Mouse (Mus musculus): ENCODE results near the gene Nmt2.

Nmt2 gene

GRCm38 (mm10) chr2:3324381-3325130 is 40.5 kb downstream of the Nmt2 start:
- no peak for DNase-seq (ENCODE audit: extremely low read depth, insufficient read length, low spot score)

- no peak for DNase-seq (ENCODE audit: extremely low read depth, insufficient read length, low spot score)
These were observed 42.5 kb downstream of the Nmt2 start for GRCm38 (mm10) chr2:3326547-3326946.

- peak; percentile 23 for DNase-seq (ENCODE audit: extremely low read depth, insufficient read length, low spot score)
These were observed 43.3 kb downstream of the Nmt2 start for GRCm38 (mm10) chr2:3327351-3327750.

- DNase-seq (ENCODE audit: extremely low read depth, insufficient read length, low spot score): peak; percentile 7
These were observed 47.2 kb downstream of the Nmt2 start for GRCm38 (mm10) chr2:3331071-3331703.

- DNase-seq (ENCODE audit: extremely low read depth, insufficient read length, low spot score): no peak
These were observed 48.0 kb downstream of the Nmt2 start for GRCm38 (mm10) chr2:3332056-3332455.

GRCm38 (mm10) chr2:3332484-3333242 is 48.7 kb downstream of the Nmt2 start, which contains the start of gene Rpp38:
Rpp38 (minus strand) TSS chr2:3332643.
- DNase-seq (ENCODE audit: extremely low read depth, insufficient read length, low spot score): peak; percentile 95

- DNase-seq (ENCODE audit: extremely low read depth, insufficient read length, low spot score): no peak
These were observed 49.7 kb downstream of the Nmt2 start for GRCm38 (mm10) chr2:3333761-3334160.

- peak; percentile 24 for DNase-seq (ENCODE audit: extremely low read depth, insufficient read length, low spot score)
These were observed 51.7 kb downstream of the Nmt2 start, which contains the start of gene Acbd7 for GRCm38 (mm10) chr2:3335611-3336301. Acbd7 (plus strand) TSS chr2:3336168.

GRCm38 (mm10) chr2:3348422-3348821 is 64.4 kb downstream of the Nmt2 start:
- no peak for DNase-seq (ENCODE audit: extremely low read depth, insufficient read length, low spot score)

- DNase-seq (ENCODE audit: extremely low read depth, insufficient read length, low spot score): no peak
These were observed 64.9 kb downstream of the Nmt2 start for GRCm38 (mm10) chr2:3348919-3349318.

- no peak for DNase-seq (ENCODE audit: extremely low read depth, insufficient read length, low spot score)
These were observed 69.1 kb downstream of the Nmt2 start for GRCm38 (mm10) chr2:3353160-3353559.

- no peak for DNase-seq (ENCODE audit: extremely low read depth, insufficient read length, low spot score)
These were observed 71.8 kb downstream of the Nmt2 start for GRCm38 (mm10) chr2:3355793-3356192.

GRCm38 (mm10) chr2:3356311-3356710 is 72.3 kb downstream of the Nmt2 start:
- no peak for DNase-seq (ENCODE audit: extremely low read depth, insufficient read length, low spot score)

GRCm38 (mm10) chr2:3357887-3358286 is 73.9 kb downstream of the Nmt2 start:
- DNase-seq (ENCODE audit: extremely low read depth, insufficient read length, low spot score): no peak

- no peak for DNase-seq (ENCODE audit: extremely low read depth, insufficient read length, low spot score)
These were observed 77.1 kb downstream of the Nmt2 start for GRCm38 (mm10) chr2:3361067-3361466.

GRCm38 (mm10) chr2:3365127-3365526 is 81.1 kb downstream of the Nmt2 start:
- no peak for DNase-seq (ENCODE audit: extremely low read depth, insufficient read length, low spot score)
